Mouse (Mus musculus) urinary bladder, postnatal 10 days (tissue): ENCODE results near the gene Foxp1.

Experiments
- DNase-seq: peaks from one replicate; pipeline ENCODE4 v3.0.0; 2022; ENCODE audit warnings: low spot score

Foxp1 gene

DNA sequence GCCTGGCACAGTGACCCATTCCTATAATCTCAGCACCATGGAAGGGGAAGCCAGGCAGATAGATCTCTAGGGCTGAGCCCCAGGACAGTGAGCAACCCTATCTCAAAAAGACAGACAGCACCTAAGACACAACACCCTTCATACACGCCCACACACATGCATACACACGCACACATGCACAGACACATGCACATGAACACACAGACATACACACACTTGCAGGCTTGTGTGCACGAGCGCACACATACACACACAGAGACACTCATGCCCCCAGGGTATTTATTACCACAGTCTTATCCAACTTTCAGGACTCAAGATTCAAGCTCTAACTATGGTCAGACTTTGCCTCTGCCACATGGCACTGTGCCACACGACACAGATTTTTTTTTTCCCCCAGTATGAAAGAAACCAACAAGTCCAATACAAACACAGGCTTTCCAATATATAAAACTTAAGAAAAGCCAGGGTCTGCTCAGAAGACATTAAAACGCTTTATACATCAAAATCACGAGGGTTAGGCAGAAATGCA, 38.3 kb downstream of the Foxp1 start:
- no peak for DNase-seq

DNA sequence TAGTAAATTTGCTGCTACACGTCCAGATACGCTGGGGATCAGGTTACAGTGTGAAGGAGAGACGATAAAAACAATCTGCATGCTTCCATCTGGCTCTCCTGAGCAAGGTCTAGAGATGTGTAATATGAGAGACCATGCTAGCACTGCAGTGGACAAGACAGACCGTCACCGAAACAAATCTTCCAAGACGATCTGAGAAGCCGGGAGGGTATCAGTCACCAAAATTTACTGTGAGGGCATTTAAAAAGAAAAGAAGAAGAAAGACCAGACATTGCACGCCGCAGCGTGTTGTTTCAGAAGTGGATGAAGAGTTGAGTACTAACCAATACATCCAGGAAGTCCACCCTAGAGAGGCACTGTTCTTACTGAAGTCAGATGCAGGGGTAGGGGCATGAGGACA, 39.0 kb downstream of the Foxp1 start:
- DNase-seq = no peak

DNA sequence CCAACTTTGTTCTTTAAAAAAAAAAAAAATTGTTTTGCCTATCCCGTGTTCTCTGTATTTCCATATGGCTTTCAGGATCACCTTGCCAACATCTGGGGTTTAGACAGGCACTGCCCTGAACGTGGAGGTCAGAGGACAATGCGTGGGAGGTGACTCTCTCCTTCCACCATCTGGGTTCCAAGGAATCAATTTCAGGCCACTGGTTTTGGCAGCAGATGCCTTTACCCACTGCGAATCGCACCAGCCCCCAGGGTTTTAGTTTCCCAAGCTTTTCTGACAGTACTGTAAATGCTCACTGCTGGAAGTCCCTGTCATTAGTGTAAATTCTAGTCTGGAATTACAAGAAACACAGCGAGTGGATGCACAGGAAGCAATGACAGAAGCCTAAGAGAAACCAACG, 41.0 kb downstream of the Foxp1 start:
- DNase-seq = no peak

DNA sequence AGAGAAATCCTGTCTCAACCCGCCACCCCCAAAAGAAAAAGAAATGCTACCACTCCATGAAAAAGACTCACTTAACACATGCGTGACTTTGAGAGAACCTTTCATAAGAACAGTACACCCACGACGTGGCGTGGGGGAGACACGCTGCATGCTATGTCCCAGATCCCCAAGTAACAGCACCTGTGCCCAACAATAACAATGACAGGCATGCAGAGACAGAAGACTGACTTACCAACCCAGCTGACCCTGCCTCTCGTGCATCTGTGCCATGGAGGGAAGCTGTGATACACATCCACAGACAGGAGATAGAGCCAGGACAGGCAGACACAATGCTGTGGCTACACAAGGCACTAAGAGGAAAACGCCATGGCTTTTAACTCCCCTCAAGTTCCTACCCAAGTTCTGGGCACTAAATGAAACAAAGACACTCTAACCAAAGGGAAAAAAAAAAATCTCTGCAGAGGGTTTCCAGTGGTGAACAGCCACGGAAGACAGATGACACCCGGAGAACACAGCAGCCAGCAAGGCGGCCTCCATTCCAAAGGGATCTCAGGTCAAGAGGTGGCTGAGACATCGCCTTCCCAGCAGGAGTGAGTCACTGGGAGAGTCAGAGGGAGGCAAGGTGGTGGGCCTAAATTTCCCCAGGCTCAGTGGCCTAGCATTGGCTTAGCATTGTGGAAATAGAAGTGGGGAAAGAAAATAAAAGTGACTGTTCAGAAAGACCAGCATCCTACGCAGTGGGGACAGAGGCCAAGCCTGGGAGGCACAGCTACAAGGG, 43.5 kb downstream of the Foxp1 start:
- DNase-seq = no peak

DNA sequence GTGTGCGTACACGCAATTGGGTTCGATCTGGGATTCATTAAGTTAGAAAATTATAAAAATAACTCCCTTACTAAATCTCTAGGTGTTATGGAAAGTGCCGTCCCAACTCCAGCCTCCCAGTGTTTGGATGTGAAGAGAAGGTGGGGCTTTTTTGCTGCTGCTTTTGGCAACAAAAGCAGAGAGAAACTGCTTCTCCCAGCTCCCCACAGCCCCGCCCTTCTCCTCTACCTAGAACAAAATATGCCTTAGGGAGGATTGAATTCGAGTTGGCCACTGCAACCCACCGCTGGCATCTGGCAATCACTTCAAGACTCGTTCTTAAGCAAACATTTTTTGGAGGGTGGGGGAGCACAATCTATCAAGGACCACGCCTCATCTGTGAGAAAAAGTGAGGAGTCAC, 47.5 kb downstream of the Foxp1 start:
- DNase-seq = no peak

DNA sequence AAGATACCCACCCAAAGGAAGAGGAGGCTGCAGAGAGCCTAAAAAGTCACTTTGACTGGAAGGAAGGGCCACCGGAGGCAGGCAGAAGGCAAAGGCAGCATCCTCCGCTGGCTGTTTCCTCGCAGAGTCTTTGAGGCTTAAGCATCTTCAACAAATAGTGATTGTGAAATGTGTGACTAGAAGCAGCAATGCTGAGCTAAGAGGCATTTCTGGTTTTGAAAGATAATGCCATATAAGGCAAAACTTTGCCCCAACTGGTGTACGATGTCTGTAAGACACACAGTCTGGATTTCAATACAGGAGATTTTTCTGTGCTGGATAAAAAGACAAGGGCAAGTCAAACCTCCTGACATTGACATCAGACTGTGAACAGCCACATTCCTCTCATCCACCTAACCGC, 51.6 kb downstream of the Foxp1 start:
- no peak for DNase-seq

DNA sequence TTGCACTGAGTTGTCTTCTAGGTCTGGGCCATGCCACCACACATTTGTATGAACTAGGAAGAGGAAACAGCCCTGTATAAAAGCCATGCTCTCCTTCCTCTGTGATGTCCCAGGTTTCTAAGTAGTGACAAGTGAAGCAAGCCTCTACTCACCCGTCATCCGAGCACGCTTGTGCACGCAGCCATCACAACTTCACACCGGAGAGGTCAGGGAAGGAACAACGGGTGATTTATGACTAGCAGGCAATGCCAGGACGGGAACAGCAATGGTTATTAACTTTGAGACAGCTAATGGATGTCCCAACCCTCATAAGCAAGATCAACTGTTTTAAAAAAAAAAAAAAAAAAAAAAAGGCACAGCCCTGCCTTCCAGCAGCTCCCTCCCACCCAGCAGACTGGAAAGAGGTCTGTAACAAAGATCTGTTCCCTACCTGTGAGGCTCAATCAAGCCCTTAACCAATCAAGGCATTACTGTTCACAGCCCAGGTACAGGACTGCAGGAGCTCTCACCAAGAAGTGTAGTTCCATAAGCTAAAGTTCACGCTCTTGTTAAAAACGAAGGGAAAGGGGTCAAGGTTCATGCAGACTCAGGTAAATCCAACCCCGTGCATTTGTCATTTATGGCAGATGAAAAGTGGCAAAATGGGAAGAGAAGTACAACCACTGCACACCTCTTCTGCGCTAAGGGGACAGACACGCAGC, 53.2 kb downstream of the Foxp1 start:
- no peak for DNase-seq

DNA sequence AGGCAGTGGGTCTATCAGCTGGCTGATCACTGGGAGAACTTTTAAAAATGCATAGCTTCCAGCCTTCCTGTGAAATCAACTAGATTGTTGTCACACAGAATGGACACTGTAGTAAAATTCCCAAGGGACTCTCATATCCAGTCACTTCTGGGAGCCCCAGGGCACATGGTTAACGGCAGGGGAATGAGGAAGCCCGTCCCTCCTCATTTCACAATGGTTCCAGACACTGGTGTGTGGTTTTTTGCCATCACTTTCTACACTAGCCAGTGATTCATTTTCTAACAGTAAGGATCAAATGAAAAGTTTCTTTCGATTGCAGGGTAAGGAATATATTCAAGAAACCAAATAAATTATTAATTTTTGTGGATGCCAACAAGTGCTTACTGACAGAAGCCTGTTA, 54.7 kb downstream of the Foxp1 start:
- no peak for DNase-seq

DNA sequence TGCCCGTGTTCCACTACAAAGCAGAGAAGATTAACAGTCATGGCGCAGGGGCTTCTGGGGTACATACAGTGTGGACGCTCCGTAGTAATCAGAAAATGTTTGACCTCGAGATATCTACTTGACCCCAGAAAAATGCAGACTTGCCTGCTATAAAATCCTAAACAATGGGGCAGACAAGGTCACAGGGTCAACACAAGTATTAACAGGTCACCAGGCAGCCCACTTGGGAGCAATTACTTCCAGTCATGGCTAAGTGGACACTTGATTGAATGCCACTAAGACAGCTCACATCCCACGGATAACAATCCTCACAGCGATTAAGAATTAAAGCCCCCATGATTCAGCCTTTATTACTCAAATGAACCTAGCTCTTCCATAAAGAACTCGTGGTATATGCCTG, 55.4 kb downstream of the Foxp1 start:
- DNase-seq = no peak

DNA sequence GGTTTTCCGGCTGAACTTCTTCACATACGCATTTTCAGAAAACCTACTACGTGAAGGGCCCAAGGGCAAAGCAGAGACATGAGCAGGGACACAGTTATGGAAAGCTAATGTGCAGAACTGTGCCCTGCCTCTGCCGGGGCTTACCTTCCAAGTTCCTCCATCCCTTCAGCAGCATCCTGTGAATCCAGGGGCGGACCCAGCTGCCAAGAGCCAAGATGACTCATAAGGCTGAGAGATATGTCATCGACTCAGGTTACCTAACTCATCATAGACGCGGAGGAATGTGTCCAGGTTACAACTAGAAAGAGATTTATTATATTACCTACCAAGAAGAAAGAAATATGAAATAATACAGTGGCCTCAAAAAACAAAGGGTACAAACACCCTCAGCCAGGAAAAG, 56.2 kb downstream of the Foxp1 start:
- no peak for DNase-seq

DNA sequence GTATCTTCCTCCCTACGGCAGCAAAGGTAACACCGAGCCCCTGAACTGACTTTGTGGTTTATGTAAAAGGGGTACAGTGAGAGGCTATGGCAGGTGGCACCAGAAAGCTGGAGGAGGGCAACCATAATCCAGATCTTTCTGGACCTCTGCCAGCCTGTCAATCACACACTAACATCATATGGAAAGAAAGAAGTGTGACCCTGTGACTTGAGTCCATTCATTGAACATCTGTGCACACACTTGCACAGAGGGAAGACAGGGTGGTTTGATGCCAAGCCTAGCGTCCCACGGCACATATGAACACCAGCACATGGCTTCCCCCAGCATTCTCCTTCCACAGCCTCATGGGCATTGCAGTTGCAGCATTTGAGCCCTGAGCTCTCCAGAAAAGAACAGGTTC, 58.1 kb downstream of the Foxp1 start:
- DNase-seq = no peak

DNA sequence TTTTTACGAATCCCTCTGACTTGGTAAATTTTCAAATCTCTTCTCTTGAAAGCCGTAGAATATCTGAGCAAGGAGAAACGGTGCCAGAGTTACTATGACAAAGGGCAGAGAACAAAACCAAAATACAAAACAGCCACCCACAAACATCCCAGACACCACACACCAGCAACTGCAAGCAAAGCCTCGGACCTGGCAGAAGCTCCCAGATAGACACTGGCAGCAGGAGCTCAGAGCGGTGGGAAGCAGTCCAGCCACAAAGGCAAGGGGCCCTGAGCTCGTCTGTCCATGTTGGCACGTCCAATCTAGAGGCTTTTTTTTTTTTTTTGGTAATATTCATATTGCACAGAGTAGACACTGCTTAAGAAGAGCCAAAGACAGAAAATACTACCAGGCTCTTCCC, 58.6 kb downstream of the Foxp1 start:
- no peak for DNase-seq

DNA sequence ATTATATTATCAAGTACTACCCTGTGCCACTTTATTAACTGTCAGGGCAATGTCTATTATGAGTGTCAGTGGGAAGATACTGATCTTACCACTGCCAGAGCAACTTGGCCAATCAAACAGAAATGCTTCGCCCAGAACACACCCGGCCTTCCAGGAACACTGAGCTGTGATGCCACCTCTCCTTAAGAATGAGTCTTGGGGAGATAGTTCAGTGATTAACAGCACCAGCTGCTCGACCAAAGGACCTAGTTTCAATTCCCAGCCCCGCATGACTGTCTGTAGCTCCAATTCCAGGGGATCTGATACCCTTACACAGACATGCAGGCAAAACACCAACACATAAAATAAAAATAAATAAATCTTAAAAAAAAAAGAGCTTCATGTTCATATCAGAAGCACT, 63.7 kb downstream of the Foxp1 start:
- DNase-seq = no peak

DNA sequence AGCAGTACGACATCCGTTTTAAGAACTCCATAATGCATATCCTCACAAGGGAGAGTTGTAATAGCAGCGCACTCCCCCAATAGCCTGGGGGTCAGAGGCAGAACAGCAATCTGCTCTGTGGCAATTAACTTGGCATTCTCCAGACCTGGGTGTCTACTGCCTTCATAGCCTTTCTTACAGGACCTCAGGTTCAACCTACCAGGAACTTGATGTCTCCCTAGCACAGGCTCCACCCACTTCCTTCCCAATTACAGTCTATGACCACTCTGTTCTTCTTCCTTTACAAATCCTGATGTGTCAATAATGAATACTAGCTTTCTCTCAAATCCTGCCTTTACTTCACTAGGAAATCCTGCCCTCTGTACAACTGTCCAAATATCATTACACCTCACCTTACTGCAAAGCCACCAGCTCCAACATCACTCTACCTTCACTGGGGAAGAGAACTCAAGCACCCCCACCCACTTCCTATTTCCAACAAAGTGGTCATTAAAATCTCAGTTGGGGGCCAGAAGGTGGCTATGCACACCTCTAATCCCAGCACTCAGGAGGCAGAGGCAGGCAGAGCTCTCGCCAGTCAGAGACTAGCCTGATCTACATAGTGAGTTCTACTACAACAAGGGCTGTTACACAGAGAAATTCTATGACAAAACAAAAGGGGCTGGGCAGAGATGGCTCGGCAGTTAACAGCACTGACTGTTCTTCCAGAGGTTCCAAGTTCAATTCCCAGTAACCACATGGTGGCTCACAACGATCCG, 68.6 kb downstream of the Foxp1 start:
- no peak for DNase-seq

DNA sequence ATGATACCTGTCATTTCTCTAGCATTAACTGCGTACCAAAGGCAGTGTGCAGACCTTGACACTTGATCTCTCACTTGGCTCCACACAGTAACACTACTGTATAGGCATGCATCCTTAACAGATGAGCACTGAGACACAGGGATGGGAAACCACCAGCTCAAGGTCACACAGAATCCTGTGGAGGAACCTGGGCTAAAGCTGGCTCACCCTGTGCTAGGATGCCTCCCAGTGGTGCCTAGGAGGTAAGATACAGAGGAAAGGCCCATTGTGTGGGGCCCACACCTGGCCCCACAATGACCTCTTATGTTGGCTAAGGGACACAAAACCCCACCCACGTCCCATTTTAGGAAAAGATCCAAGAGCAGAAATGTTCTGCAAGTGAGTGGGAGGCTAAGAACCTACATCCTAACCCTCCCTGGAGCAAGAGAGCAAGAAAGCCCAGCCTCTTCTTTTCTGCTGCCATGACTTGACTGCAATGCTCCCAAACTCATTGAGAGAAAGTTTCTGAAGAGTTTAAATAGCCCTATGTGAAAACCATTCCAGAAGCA, 69.8 kb downstream of the Foxp1 start:
- DNase-seq = no peak

DNA sequence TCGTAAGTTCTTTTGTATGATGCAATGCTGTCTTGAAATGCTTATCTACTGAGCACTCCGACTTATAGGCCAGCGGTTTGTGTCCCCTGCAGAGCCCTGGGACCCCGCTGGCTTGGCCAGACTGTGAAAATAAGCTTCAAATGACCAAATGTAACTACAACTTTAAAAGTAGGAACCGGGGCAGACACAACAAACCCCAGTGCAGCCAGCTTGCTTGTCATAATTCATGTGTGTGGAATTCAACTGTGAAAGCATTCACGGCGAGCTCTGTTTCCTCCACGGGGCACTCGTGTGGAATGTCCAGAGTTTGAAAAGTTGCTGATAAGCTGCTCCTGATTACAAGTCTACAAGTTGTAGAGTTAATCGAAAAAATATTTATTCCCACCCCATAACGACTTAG, 71.0 kb downstream of the Foxp1 start:
- DNase-seq = no peak

DNA sequence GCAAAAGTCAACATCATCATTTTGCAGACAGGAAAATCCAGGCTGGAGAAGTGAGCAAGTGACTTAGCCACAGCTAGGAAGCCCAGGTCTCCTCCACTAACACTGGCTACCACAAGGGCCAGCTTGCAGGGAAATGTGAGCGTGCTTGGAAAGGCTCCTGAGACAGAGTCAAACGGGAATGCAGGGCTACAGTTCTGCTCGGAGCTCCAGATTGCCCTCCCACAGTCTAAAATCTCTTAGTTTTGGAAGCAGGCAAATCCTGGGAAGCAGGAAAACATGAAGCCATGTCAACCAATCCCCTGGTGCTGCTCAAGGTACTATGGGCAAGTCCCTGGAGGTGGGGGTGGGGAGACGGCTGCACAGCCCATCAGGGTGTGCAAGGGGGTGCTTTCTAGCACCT, 75.1 kb downstream of the Foxp1 start:
- no peak for DNase-seq

DNA sequence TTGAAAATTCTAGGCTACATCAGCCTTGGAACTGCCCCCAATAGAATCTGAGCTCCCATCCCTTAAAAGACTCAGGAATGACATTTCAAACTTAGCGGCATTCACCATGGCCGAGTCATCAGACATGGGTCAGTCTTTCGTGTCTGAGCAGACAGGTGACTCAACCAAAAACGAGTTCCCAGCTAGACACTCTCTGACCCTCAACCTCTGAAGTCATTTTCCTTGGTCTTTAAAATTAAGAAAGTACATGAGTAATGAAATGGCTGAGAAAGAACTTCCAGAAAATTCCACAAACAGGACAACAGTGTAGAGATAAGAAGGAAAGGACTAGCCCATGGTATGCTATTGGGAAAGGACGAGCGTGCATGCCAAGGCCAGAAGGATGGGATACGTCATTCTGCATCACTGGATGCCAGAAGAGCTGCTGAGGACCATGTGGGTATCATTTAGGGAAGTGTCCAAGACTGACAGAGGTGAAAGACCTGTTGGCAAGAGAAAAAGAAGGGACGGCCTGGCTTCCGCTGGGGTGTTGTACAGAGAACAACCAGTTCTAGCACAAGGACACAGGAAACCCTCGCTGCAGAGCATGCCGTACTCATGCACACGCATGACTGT, 75.6 kb downstream of the Foxp1 start:
- no peak for DNase-seq

DNA sequence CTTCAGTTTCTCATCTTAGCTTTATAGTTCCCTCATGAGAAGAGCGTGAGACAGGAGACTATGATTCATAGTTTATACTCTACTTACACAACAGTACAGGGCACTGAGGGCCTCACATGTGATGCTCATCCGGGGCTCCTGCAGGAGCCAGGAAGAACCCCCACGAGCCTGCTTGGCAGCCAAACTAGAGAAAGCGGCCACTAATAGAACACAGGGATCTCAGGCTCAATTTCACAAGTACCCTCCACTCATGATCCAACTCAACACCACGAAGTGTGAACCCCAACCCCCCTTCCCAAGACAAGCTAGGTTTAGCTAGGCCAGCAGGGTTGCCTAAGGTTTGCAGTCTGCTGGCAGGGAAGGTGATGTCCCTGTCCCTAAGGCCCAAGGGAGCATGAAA, 79.1 kb downstream of the Foxp1 start:
- DNase-seq = no peak

DNA sequence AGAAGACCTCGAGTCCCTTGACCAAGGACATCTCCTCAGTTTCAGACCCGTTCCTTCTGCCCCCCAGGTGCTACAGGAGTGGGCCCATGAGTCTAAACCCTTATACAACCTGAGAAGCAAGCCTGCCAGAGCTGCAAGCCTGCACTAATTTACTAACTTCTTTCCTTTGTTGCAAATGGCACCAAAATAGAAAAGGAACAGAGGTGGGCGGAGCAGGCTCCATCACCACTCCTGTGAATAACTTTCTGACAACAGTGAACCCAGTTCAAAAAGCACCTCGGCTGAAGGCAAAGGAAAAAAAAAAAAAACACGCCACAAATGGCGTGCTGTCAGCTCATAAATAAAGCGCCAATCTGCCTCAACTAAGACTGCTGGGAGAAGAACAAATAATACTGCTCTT, 81.4 kb downstream of the Foxp1 start:
- DNase-seq = no peak

DNA sequence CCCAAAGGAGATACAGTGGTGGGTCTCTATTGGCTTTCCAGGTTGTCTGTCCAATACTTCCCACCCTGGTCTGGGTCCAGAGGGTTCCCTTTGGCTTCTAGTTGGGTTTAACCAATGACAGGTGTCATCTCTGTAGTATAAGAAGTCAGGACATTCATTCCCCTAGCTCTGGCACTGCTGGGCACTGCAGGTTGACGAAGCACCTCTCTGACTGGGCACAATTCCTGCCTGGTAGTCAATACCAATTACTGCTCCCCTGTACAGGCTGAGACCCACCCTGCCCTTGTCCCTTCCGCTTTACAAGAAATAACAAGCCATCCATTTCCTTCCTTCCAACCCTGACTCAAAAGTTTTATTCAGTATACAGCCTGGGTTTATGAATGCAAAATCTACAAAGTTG, 81.9 kb downstream of the Foxp1 start:
- no peak for DNase-seq

DNA sequence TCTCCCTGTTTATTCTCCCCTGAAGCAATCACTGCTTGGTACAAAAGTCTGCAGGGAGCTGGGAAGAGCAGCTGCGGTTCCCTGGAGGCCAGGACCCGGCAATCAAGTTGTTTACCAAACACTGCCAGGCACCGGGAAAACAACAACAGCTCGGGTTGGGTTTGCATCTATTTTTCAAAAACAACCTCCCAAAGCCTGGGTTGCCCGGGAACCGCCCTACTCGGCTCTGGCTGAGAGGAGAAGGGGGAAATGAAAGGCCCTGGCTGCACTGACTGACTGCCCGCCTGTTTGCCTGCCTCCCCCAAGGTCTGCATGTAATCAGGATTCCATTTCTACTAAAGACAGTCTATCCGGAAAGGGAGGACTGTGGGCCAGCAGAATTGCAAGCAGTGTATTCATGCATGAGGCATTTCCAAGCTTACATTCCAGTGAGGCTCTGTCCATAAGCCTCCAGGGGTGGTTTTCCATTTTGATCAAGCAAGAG, 82.6 kb downstream of the Foxp1 start:
- DNase-seq = no peak
